Mouse (Mus musculus) bone marrow macrophage, adult 2 months (primary cell): ENCODE results near the gene Sept9.

ENCODE experiments used
- CTCF ChIP-seq: IDR thresholded peaks from 2 replicates; pipeline ENCODE4 v1.5.1; 2012; ENCODE audit warnings: low read depth, mild to moderate bottlenecking, low read length, moderate library complexity
- POLR2A ChIP-seq: IDR thresholded peaks from 2 replicates; pipeline ENCODE4 v1.6.1; 2012; ENCODE audit warnings: mild to moderate bottlenecking, low read depth, low read length, borderline replicate concordance

GRCm38 (mm10) chr11:117295266-117295665 is 95.8 kb downstream of the Sept9 start:
- no peak for TF ChIP-seq POLR2A
- no peak for TF ChIP-seq CTCF
